Mouse (Mus musculus): ENCODE measurements around the gene Cfap46. TPM values are rescaled to one million over a fixed set of nuclear protein-coding genes. Genes with fewer than 3 reads are reported as not detected.

Gene Cfap46
- total and polyA plus RNA-seq, 2 experiments from 2014 or later: 3.2 to 3.5 TPM

GRCm38 (mm10) chr7:139566533-139566932 lies 117.1 kb downstream of the Cfap46 start:
- no peaks in the 10 kb centered on the region for H3K36me3 ChIP-seq (ENCODE audit: insufficient read depth, low read length)
- peaks cover 4% of the 10 kb centered on the region; the same call in 1 of the 2 replicates for H3K27me3 ChIP-seq (ENCODE audit: insufficient read depth, low read length)
- H3K4me3 ChIP-seq (ENCODE audit: low read length): no peak overlapping the region
- TF ChIP-seq CTCF (IDR thresholded peaks at IDR 0.05; ENCODE audit: low read depth): no peak
- no peaks in the 10 kb centered on the region for H3K9me3 ChIP-seq (ENCODE audit: low read length)
- H3K4me2 ChIP-seq (ENCODE audit: low read depth, low read length): no peak overlapping the region
- no peak overlapping the region for H3K9ac ChIP-seq (replicated peaks; ENCODE audit: low read length)
- WGBS: 65% methylated on average over 8 of the region's 8 CpGs
- DNase-seq (ENCODE audit: low spot score) (no peak), ATAC-seq (no peak)
- no peak overlapping the region for H3K27ac ChIP-seq
- no peaks in the 10 kb centered on the region for H3K4me1 ChIP-seq (ENCODE audit: insufficient read depth, low read length)

- ATAC-seq (no peak), DNase-seq (ENCODE audit: low spot score) (no peak)
- 62% methylated on average over 6 of the region's 6 CpGs for WGBS
- TF ChIP-seq CTCF (IDR thresholded peaks at IDR 0.05; ENCODE audit: low read depth): no peak
- Histone ChIP-seq H3K27me3 (ENCODE audit: insufficient read depth, low read length) (peaks cover 4% of the 10 kb centered on the region; the same call in 1 of the 2 replicates), H3K27ac (no peak overlapping the region), H3K9ac (replicated peaks; ENCODE audit: low read length) (no peak overlapping the region), H3K4me3 (ENCODE audit: low read length) (no peak overlapping the region), H3K4me2 (ENCODE audit: low read depth, low read length) (no peak overlapping the region), H3K36me3 (ENCODE audit: insufficient read depth, low read length) (no peaks in the 10 kb centered on the region), H3K4me1 (ENCODE audit: insufficient read depth, low read length) (no peaks in the 10 kb centered on the region), H3K9me3 (ENCODE audit: low read length) (no peaks in the 10 kb centered on the region)
These were observed 117.6 kb downstream of the Cfap46 start for GRCm38 (mm10) chr7:139565998-139566397.

GRCm38 (mm10) chr7:139564161-139564560 lies 119.5 kb downstream of the Cfap46 start:
- Histone ChIP-seq H3K27me3 (ENCODE audit: insufficient read depth, low read length) (peaks cover 4% of the 10 kb centered on the region; the same call in 1 of the 2 replicates), H3K9me3 (ENCODE audit: low read length) (no peaks in the 10 kb centered on the region), H3K4me2 (ENCODE audit: low read depth, low read length) (no peak overlapping the region), H3K9ac (replicated peaks; ENCODE audit: low read length) (no peak overlapping the region), H3K4me3 (ENCODE audit: low read length) (no peak overlapping the region), H3K4me1 (ENCODE audit: insufficient read depth, low read length) (no peaks in the 10 kb centered on the region), H3K27ac (no peak overlapping the region), H3K36me3 (ENCODE audit: insufficient read depth, low read length) (peaks cover 5% of the 10 kb centered on the region; the same call in 1 of the 2 replicates)
- WGBS: 96% methylated on average over 2 of the region's 2 CpGs
- TF ChIP-seq CTCF (IDR thresholded peaks at IDR 0.05; ENCODE audit: low read depth): no peak
- DNase-seq (ENCODE audit: low spot score): no peak
- no peak for ATAC-seq

DNA sequence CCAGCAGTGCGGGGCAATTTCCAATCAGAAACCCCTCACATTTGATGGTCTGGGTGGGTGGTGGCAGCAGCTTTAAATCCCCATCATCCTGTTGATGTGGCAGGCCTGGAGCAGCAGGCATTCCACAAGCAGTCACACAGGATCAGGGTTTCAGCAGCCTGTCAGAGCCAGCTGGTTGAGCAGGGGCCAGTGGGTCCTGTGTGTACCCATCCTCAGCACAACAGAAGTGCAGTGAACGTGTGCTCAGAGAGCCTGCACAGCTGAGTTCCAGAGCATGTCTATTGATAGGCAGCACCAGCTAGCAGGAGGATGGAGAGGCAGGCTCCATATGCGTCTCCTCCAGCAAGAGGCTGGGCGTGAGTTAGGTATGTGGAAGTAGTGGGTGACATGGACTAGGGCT lies 120.2 kb downstream of the Cfap46 start:
- no peak overlapping the region for H3K4me3 ChIP-seq (ENCODE audit: low read length)
- H3K36me3 ChIP-seq (ENCODE audit: insufficient read depth, low read length): peaks cover 8% of the 10 kb centered on the region; the same call in 1 of the 2 replicates
- no peak overlapping the region for H3K4me2 ChIP-seq (ENCODE audit: low read depth, low read length)
- 72% methylated on average over 4 of the region's 4 CpGs for WGBS
- no peak overlapping the region for H3K27ac ChIP-seq
- peaks cover 4% of the 10 kb centered on the region; the same call in 1 of the 2 replicates for H3K27me3 ChIP-seq (ENCODE audit: insufficient read depth, low read length)
- ATAC-seq: no peak
- TF ChIP-seq CTCF (IDR thresholded peaks at IDR 0.05; ENCODE audit: low read depth): no peak
- H3K9ac ChIP-seq (replicated peaks; ENCODE audit: low read length): no peak overlapping the region
- H3K9me3 ChIP-seq (ENCODE audit: low read length): no peaks in the 10 kb centered on the region
- H3K4me1 ChIP-seq (ENCODE audit: insufficient read depth, low read length): no peaks in the 10 kb centered on the region
- DNase-seq (ENCODE audit: low spot score): no peak

GRCm38 (mm10) chr7:139559659-139560058 lies 124.0 kb downstream of the Cfap46 start:
- H3K9ac ChIP-seq (replicated peaks; ENCODE audit: low read length): no peak overlapping the region
- ATAC-seq (no peak), DNase-seq (ENCODE audit: low spot score) (no peak)
- H3K27ac ChIP-seq: no peak overlapping the region
- no peaks in the 10 kb centered on the region; the same call in 1 of the 2 replicates for H3K4me1 ChIP-seq (ENCODE audit: insufficient read depth, low read length)
- H3K27me3 ChIP-seq (ENCODE audit: insufficient read depth, low read length): peaks cover 4% of the 10 kb centered on the region; the same call in 1 of the 2 replicates
- H3K4me3 ChIP-seq (ENCODE audit: low read length): no peak overlapping the region
- WGBS: 96% methylated on average over 10 of the region's 10 CpGs
- TF ChIP-seq CTCF (IDR thresholded peaks at IDR 0.05; ENCODE audit: low read depth): no peak
- no peak overlapping the region for H3K4me2 ChIP-seq (ENCODE audit: low read depth, low read length)
- no peaks in the 10 kb centered on the region for H3K9me3 ChIP-seq (ENCODE audit: low read length)
- H3K36me3 ChIP-seq (ENCODE audit: insufficient read depth, low read length): peaks cover 8% of the 10 kb centered on the region; the same call in 1 of the 2 replicates

GRCm38 (mm10) chr7:139556746-139557526 lies 126.7 kb downstream of the Cfap46 start:
- Histone ChIP-seq H3K9me3 (ENCODE audit: low read length) (no peaks in the 10 kb centered on the region), H3K4me3 (ENCODE audit: low read length) (no peak overlapping the region), H3K4me2 (ENCODE audit: low read depth, low read length) (no peak overlapping the region), H3K27ac (no peak overlapping the region), H3K27me3 (ENCODE audit: insufficient read depth, low read length) (no peaks in the 10 kb centered on the region; the same call in 1 of the 2 replicates), H3K36me3 (ENCODE audit: insufficient read depth, low read length) (peaks cover 8% of the 10 kb centered on the region; the same call in 1 of the 2 replicates), H3K9ac (replicated peaks; ENCODE audit: low read length) (0 out of 2 replicates have a peak overlapping the region, but pooled peaks have one; percentile 5), H3K4me1 (ENCODE audit: insufficient read depth, low read length) (no peaks in the 10 kb centered on the region; the same call in 1 of the 2 replicates)
- DNase-seq (ENCODE audit: low spot score) (no peak), ATAC-seq (no peak)
- no peak for TF ChIP-seq CTCF (IDR thresholded peaks at IDR 0.05; ENCODE audit: low read depth)
- WGBS: 48% methylated on average over 10 of the region's 10 CpGs

Data from hindbrain, postnatal 0 days (tissue).